Mouse (Mus musculus): ENCODE data around the gene Hes6. TPM values are rescaled to one million over a fixed set of nuclear protein-coding genes. Genes with fewer than 3 reads are reported as not detected.

The Hes6 gene
- polyA plus RNA-seq, 1 experiment, result 32.9 TPM

- TF ChIP-seq CTCF (IDR thresholded peaks at IDR 0.05; ENCODE audit: control insufficient read depth, insufficient read depth, low read length), result no peak
- no peak for TF ChIP-seq POLR2A (IDR thresholded peaks at IDR 0.05; ENCODE audit: borderline replicate concordance, control insufficient read depth, low read depth, low read length)
- WGBS, result 87% methylated on average over 8 of the region's 8 CpGs
- Histone ChIP-seq H3K4me3 (replicated peaks; ENCODE audit: control insufficient read depth, low read depth, low read length) (no peak overlapping the region), H3K4me1 (ENCODE audit: control insufficient read depth, insufficient read depth, low read length) (no peaks in the 10 kb centered on the region; the same call in 1 of the 2 replicates), H3K27ac (ENCODE audit: control insufficient read depth, insufficient read depth, low read depth, low read length, poor library complexity) (no peak overlapping the region)
Measured at GRCm38 (mm10) chr1:91420601-91421065, 6.8 kb upstream of the Hes6 start.

- 79% methylated on average over 10 of the region's 10 CpGs for WGBS
- TF ChIP-seq CTCF (IDR thresholded peaks at IDR 0.05; ENCODE audit: control insufficient read depth, insufficient read depth, low read length) (no peak), POLR2A (IDR thresholded peaks at IDR 0.05; ENCODE audit: borderline replicate concordance, control insufficient read depth, low read depth, low read length) (no peak)
- Histone ChIP-seq H3K4me3 (replicated peaks; ENCODE audit: control insufficient read depth, low read depth, low read length) (no peak overlapping the region), H3K4me1 (ENCODE audit: control insufficient read depth, insufficient read depth, low read length) (no peaks in the 10 kb centered on the region; the same call in 1 of the 2 replicates), H3K27ac (ENCODE audit: control insufficient read depth, insufficient read depth, low read depth, low read length, poor library complexity) (no peak overlapping the region)
Measured at GRCm38 (mm10) chr1:91419862-91420600, 6.2 kb upstream of the Hes6 start.

GRCm38 (mm10) chr1:91417991-91418390 lies 4.2 kb upstream of the Hes6 start:
- whole genome bisulfite sequencing, result 72% methylated on average over 1 of the region's 1 CpGs
- no peaks in the 10 kb centered on the region for H3K4me1 ChIP-seq (ENCODE audit: control insufficient read depth, insufficient read depth, low read length)
- TF ChIP-seq POLR2A (IDR thresholded peaks at IDR 0.05; ENCODE audit: borderline replicate concordance, control insufficient read depth, low read depth, low read length), result no peak
- no peak for TF ChIP-seq CTCF (IDR thresholded peaks at IDR 0.05; ENCODE audit: control insufficient read depth, insufficient read depth, low read length)
- no peak overlapping the region for H3K4me3 ChIP-seq (replicated peaks; ENCODE audit: control insufficient read depth, low read depth, low read length)
- no peak overlapping the region for H3K27ac ChIP-seq (ENCODE audit: control insufficient read depth, insufficient read depth, low read depth, low read length, poor library complexity)

- 88% methylated on average over 5 of the region's 5 CpGs for WGBS
- peaks cover 2% of the 10 kb centered on the region for H3K4me1 ChIP-seq (ENCODE audit: control insufficient read depth, insufficient read depth, low read length)
- no peak for TF ChIP-seq CTCF (IDR thresholded peaks at IDR 0.05; ENCODE audit: control insufficient read depth, insufficient read depth, low read length)
- TF ChIP-seq POLR2A (IDR thresholded peaks at IDR 0.05; ENCODE audit: borderline replicate concordance, control insufficient read depth, low read depth, low read length), result no peak
- H3K4me3 ChIP-seq (replicated peaks; ENCODE audit: control insufficient read depth, low read depth, low read length), result no peak overlapping the region
- peak overlapping the region; percentile 90; the same call in 1 of the 2 replicates for H3K27ac ChIP-seq (ENCODE audit: control insufficient read depth, insufficient read depth, low read depth, low read length, poor library complexity)
Measured at GRCm38 (mm10) chr1:91415311-91415710, 1.5 kb upstream of the Hes6 start.

- Histone ChIP-seq H3K27ac (ENCODE audit: control insufficient read depth, insufficient read depth, low read depth, low read length, poor library complexity) (peak overlapping the region; percentile 90; the same call in 1 of the 2 replicates), H3K4me1 (ENCODE audit: control insufficient read depth, insufficient read depth, low read length) (peaks cover 2% of the 10 kb centered on the region), H3K4me3 (replicated peaks; ENCODE audit: control insufficient read depth, low read depth, low read length) (no peak overlapping the region)
- TF ChIP-seq POLR2A (IDR thresholded peaks at IDR 0.05; ENCODE audit: borderline replicate concordance, control insufficient read depth, low read depth, low read length), result no peak
- no peak for TF ChIP-seq CTCF (IDR thresholded peaks at IDR 0.05; ENCODE audit: control insufficient read depth, insufficient read depth, low read length)
- 69% methylated on average over 4 of the region's 4 CpGs for WGBS
Measured at GRCm38 (mm10) chr1:91414903-91415302, 1.1 kb upstream of the Hes6 start.

- peak overlapping the region; percentile 90 for H3K27ac ChIP-seq (ENCODE audit: control insufficient read depth, insufficient read depth, low read depth, low read length, poor library complexity)
- peak overlapping the region; percentile 84 for H3K4me3 ChIP-seq (replicated peaks; ENCODE audit: control insufficient read depth, low read depth, low read length)
- under 1% methylated on average over 14 of the region's 14 CpGs for WGBS
- TF ChIP-seq CTCF (IDR thresholded peaks at IDR 0.05; ENCODE audit: control insufficient read depth, insufficient read depth, low read length), result no peak
- no peak for TF ChIP-seq POLR2A (IDR thresholded peaks at IDR 0.05; ENCODE audit: borderline replicate concordance, control insufficient read depth, low read depth, low read length)
- peaks cover 2% of the 10 kb centered on the region for H3K4me1 ChIP-seq (ENCODE audit: control insufficient read depth, insufficient read depth, low read length)
Measured at GRCm38 (mm10) chr1:91413536-91413897, 321 bp downstream of the Hes6 start.

- TF ChIP-seq POLR2A (IDR thresholded peaks at IDR 0.05; ENCODE audit: borderline replicate concordance, control insufficient read depth, low read depth, low read length) (peak; percentile 89), CTCF (IDR thresholded peaks at IDR 0.05; ENCODE audit: control insufficient read depth, insufficient read depth, low read length) (no peak)
- under 1% methylated on average over 34 of the region's 34 CpGs for WGBS
- Histone ChIP-seq H3K4me1 (ENCODE audit: control insufficient read depth, insufficient read depth, low read length) (peaks cover 2% of the 10 kb centered on the region), H3K27ac (ENCODE audit: control insufficient read depth, insufficient read depth, low read depth, low read length, poor library complexity) (peak overlapping the region; percentile 90), H3K4me3 (replicated peaks; ENCODE audit: control insufficient read depth, low read depth, low read length) (peak overlapping the region; percentile 84)
Measured at GRCm38 (mm10) chr1:91413030-91413506, 770 bp downstream of the Hes6 start.

- no peak for TF ChIP-seq CTCF (IDR thresholded peaks at IDR 0.05; ENCODE audit: control insufficient read depth, insufficient read depth, low read length)
- peak; percentile 30; the same call in 1 of the 2 replicates for TF ChIP-seq POLR2A (IDR thresholded peaks at IDR 0.05; ENCODE audit: borderline replicate concordance, control insufficient read depth, low read depth, low read length)
- peaks cover 2% of the 10 kb centered on the region for H3K4me1 ChIP-seq (ENCODE audit: control insufficient read depth, insufficient read depth, low read length)
- 6% methylated on average over 65 of the region's 65 CpGs for WGBS
- H3K27ac ChIP-seq (ENCODE audit: control insufficient read depth, insufficient read depth, low read depth, low read length, poor library complexity), result peak overlapping the region; percentile 74
- peak overlapping the region; percentile 84 for H3K4me3 ChIP-seq (replicated peaks; ENCODE audit: control insufficient read depth, low read depth, low read length)
Measured at GRCm38 (mm10) chr1:91412286-91413029, 1.4 kb downstream of the Hes6 start.

Measured in bone marrow, adult 2 months (tissue).